Mouse (Mus musculus) embryo, embryonic 9.5 days (tissue): ENCODE data around the gene Rpap1.
A peak's percentile ranks its signal among the peaks of the same experiment; 100 is the strongest.

Experiments
- DNase-seq: peaks from one replicate; pipeline ENCODE4 v3.0.0-alpha.2; 2017; ENCODE audit errors: extremely low spot score

Gene Rpap1

GRCm38 (mm10) chr2:119787206-119787883 lies at the start of gene Rpap1:
Gene Rpap1 (minus strand): TSS chr2:119787537.
- peak; percentile 90 for DNase-seq

- no peak for DNase-seq
Observed at GRCm38 (mm10) chr2:119834231-119834630, 46.9 kb upstream of the Rpap1 start.

- no peak for DNase-seq
Observed at GRCm38 (mm10) chr2:119830579-119830978, 43.2 kb upstream of the Rpap1 start.

GRCm38 (mm10) chr2:119821136-119821535 lies 33.8 kb upstream of the Rpap1 start:
- DNase-seq, result no peak

GRCm38 (mm10) chr2:119818668-119819272 lies 31.4 kb upstream of the Rpap1 start:
- no peak for DNase-seq

GRCm38 (mm10) chr2:119817047-119817446 lies 29.7 kb upstream of the Rpap1 start:
- DNase-seq, result no peak

GRCm38 (mm10) chr2:119816611-119817010 lies 29.3 kb upstream of the Rpap1 start:
- DNase-seq, result no peak

GRCm38 (mm10) chr2:119814376-119814933 lies 27.1 kb upstream of the Rpap1 start:
- DNase-seq, result no peak

- no peak for DNase-seq
Observed at GRCm38 (mm10) chr2:119811490-119812146, 24.3 kb upstream of the Rpap1 start.

- no peak for DNase-seq
Observed at GRCm38 (mm10) chr2:119810890-119811289, 23.6 kb upstream of the Rpap1 start.

GRCm38 (mm10) chr2:119808881-119809280 lies 21.5 kb upstream of the Rpap1 start:
- DNase-seq, result no peak

GRCm38 (mm10) chr2:119808438-119808837 lies 21.1 kb upstream of the Rpap1 start:
- DNase-seq, result no peak

GRCm38 (mm10) chr2:119805536-119805935 lies 18.2 kb upstream of the Rpap1 start:
- DNase-seq, result no peak

GRCm38 (mm10) chr2:119804776-119805175 lies 17.4 kb upstream of the Rpap1 start:
- no peak for DNase-seq

GRCm38 (mm10) chr2:119804275-119804628 lies 16.9 kb upstream of the Rpap1 start:
- DNase-seq, result no peak

GRCm38 (mm10) chr2:119803618-119804274 lies 16.4 kb upstream of the Rpap1 start:
- no peak for DNase-seq

- peak; percentile 67 for DNase-seq
Observed at GRCm38 (mm10) chr2:119802767-119803617, 15.7 kb upstream of the Rpap1 start.

GRCm38 (mm10) chr2:119800876-119801846 lies 13.8 kb upstream of the Rpap1 start:
- no peak for DNase-seq

GRCm38 (mm10) chr2:119799961-119800550 lies 12.7 kb upstream of the Rpap1 start:
- DNase-seq, result peak; percentile 59
